Mouse (Mus musculus): ENCODE measurements around the gene Gimap7.

DNA sequence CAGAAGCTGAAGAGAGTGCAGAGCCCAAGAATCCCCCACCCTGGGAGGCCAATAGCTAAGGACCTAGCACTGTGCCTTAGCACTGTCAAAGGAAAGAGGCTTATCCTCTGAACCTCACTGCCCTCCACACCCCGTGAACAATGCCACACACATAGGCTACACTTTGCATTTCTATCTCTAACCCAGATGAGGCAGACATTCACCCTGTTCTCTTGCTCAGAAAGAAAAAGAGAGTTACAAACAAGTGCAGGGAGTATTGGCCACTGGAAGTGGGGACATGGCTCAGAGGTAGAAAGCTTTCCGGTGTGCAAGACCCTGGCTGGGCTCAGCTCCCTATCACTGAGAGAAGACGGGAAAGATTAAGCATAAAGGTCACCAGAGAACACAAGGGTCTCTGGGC lies 12.3 kb upstream of the Gimap7 start:
- TF ChIP-seq CTCF (IDR thresholded peaks at IDR 0.05; ENCODE audit: low read depth, low read length) (no peak), POLR2A (IDR thresholded peaks at IDR 0.05; ENCODE audit: insufficient read depth, low read length) (no peak), EP300 (IDR thresholded peaks at IDR 0.05; ENCODE audit: insufficient read depth, low read depth, low read length) (no peak)
